Mouse (Mus musculus) layer of hippocampus, postnatal 36 days (tissue): ENCODE results near the gene Aifm3. TPM values are rescaled to one million over a fixed set of nuclear protein-coding genes. Genes with fewer than 3 reads are reported as not detected.
"Not testable (repeated sequence)": the region's sequence is repeated elsewhere in the genome, so short reads cannot be mapped to it uniquely, and the experiment has no call there.

Experiments
- DNase-seq, 2 experiments: peaks; one replicate each; pipeline ENCODE4 v3.0.0; 2022
- total RNA-seq, 2 experiments: library from RNA; stranded (reverse); gene quantifications; 2 replicates each; pipeline ENCODE4 v1.2.3; 2021

The Aifm3 gene
- total RNA-seq, 2 experiments from 2014 or later: 99.3 to 111 TPM

- DNase-seq: no peak
These were observed 64.7 kb downstream of the Aifm3 start for GRCm38 (mm10) chr16:17553910-17554685.

- not testable (repeated sequence) for DNase-seq
These were observed 65.3 kb downstream of the Aifm3 start for GRCm38 (mm10) chr16:17554702-17555101.

- DNase-seq: no peak
These were observed 66.8 kb downstream of the Aifm3 start for GRCm38 (mm10) chr16:17556180-17556579.

DNA sequence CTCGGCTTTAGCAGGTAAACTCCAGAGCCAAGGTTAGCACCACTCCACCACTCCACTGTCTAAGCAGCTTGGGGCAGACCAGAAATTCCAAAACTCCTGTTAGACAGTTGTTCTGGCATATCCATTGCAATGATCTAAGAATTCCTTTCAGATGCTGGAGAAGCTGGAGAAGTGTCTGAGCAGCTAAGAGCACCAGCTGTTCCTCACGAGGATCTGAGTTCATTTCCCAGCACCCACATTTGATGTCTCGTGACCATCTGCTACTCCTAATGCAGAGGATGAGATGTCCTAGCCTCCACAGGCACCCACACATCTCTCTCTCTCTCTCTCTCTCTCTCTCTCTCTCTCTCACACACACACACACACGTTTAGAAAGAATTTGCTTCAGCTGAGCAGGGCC, 67.5 kb downstream of the Aifm3 start:
- no peak for DNase-seq

Other genes with a start within 250 kb of the Aifm3 start
- gene Tmem191c, start 213.5 kb upstream of the Aifm3 start, total RNA-seq: 100 to 1,000 TPM in 1 of 2 experiments, 10 to 100 TPM in 1; 91.2 to 112 TPM
- gene Serpind1, start 158.2 kb upstream of the Aifm3 start, total RNA-seq: 1 to 10 TPM in 1 of 2 experiments, under 1 TPM in 1; 0.97 to 1.1 TPM
- gene Snap29, start 83.6 kb upstream of the Aifm3 start, total RNA-seq: 10 to 100 TPM; 22.7 to 22.9 TPM
- gene Pi4ka, start 83.3 kb upstream of the Aifm3 start, total RNA-seq: 100 to 1,000 TPM; 270 to 271 TPM
- gene Crkl, start 37.6 kb upstream of the Aifm3 start, total RNA-seq: 10 to 100 TPM; 36.7 to 41.0 TPM
- gene Lztr1, start 19.1 kb downstream of the Aifm3 start, total RNA-seq: 100 to 1,000 TPM; 192 to 199 TPM
- gene Thap7, start 41.5 kb downstream of the Aifm3 start, total RNA-seq: 10 to 100 TPM; 38.6 to 44.6 TPM
- under 1 TPM; 0.42 to 0.76 TPM for gene Lrrc74b, start 71.6 kb downstream of the Aifm3 start, total RNA-seq
- gene P2rx6, start 72.3 kb downstream of the Aifm3 start, total RNA-seq: under 1 TPM; 0.58 to 0.67 TPM
- gene Slc7a4, start 93.6 kb downstream of the Aifm3 start, total RNA-seq: 100 to 1,000 TPM in 1 of 2 experiments, 10 to 100 TPM in 1; 93.8 to 104 TPM
- 10 to 100 TPM; 48.9 to 60.5 TPM for gene Smpd4, start 129.7 kb downstream of the Aifm3 start, total RNA-seq
- 10 to 100 TPM; 37.3 to 37.9 TPM for gene Ccdc74a, start 156.9 kb downstream of the Aifm3 start, total RNA-seq
- 10 to 100 TPM; 73.4 to 80.2 TPM for gene Med15, start 243.3 kb downstream of the Aifm3 start, total RNA-seq